Mouse (Mus musculus) heart, adult 2 months (tissue): ENCODE data around the gene Dpep2nb. TPM values are rescaled to one million over a fixed set of nuclear protein-coding genes. Genes with fewer than 3 reads are reported as not detected.
A peak's percentile ranks its signal among the peaks of the same experiment; 100 is the strongest.

Experiments
- DNase-seq, 2 experiments: peaks; one replicate each; pipeline ENCODE4 v3.0.0; 2021
- H3K27ac ChIP-seq: fragments of 200-600 bp; 2 replicates; pipeline ENCODE4 v1.8.1; 2022
- H3K27me3 ChIP-seq: fragments of 200-500 bp; 2 replicates; pipeline ENCODE4 v1.6.1; 2012; ENCODE audit warnings: mild to moderate bottlenecking, low read length, inconsistent platforms, mixed read lengths; ENCODE audit not compliant: control insufficient read depth, insufficient read depth
- H3K36me3 ChIP-seq: fragments of 200-500 bp; 2 replicates; pipeline ENCODE4 v1.6.1; 2012; ENCODE audit warnings: low read length, inconsistent platforms; ENCODE audit not compliant: control insufficient read depth, insufficient read depth
- H3K4me1 ChIP-seq: fragments of 200-500 bp; 2 replicates; pipeline ENCODE4 v1.6.1; 2011; ENCODE audit warnings: low read length; ENCODE audit not compliant: control insufficient read depth, insufficient read depth
- H3K4me3 ChIP-seq: fragments of 200-600 bp; 2 replicates; pipeline ENCODE4 v1.8.1; 2022
- H3K79me2 ChIP-seq: fragments of 200-500 bp; replicated peaks from 2 replicates; pipeline ENCODE4 v1.6.1; 2012; ENCODE audit warnings: mild to moderate bottlenecking, inconsistent platforms, low read length, moderate library complexity, mixed read lengths; ENCODE audit not compliant: control insufficient read depth, insufficient read depth
- H3K9ac ChIP-seq: fragments of 200-500 bp; 2 replicates; pipeline ENCODE4 v1.6.1; 2012; ENCODE audit warnings: low read depth, mild to moderate bottlenecking, control low read depth, inconsistent platforms, low read length, mixed read lengths
- CTCF ChIP-seq: fragments of 200-600 bp; IDR thresholded peaks from 2 replicates; pipeline ENCODE4 v1.8.1; 2022; ENCODE audit warnings: antibody characterized with exemption, mild to moderate bottlenecking, moderate library complexity
- EP300 ChIP-seq: fragments of 200-500 bp; IDR thresholded peaks from 2 replicates; pipeline ENCODE4 v1.6.1; 2011; ENCODE audit warnings: low read depth, low read length, control low read depth; ENCODE audit not compliant: insufficient read depth
- POLR2A ChIP-seq: fragments of 200-500 bp; IDR thresholded peaks from 2 replicates; pipeline ENCODE4 v1.6.1; 2011; ENCODE audit warnings: mild to moderate bottlenecking, low read depth, low read length, control low read depth; ENCODE audit not compliant: insufficient read depth
- WGBS: fragments of 180-500 bp; shearing (Covaris S2); methylation state at CpG from one replicate; pipeline ENCODE4 v1.1.7; 2018; 5-methylcytosine and 5-hydroxymethylcytosine counted together
- intact Hi-C: fragments of 180-260 bp; cut with DNase I; formaldehyde crosslinking; loops from one replicate; pipeline ENCODE4 v1.15.1; 2025
- microRNA-seq, 2 experiments: library from miRNA; unstranded; fragments of <30 nt; microRNA quantifications; one replicate each; pipeline ENCODE4 v1.2.0; 2021
- polyA plus RNA-seq: library from polyadenylated mRNA; depleted of rRNA; stranded (reverse); fragments of >200 nt; gene quantifications from 2 replicates; pipeline ENCODE4 v1.2.3, GENCODE M21; 2012; rRNA removed
- total RNA-seq, 2 experiments: library from RNA; stranded (reverse); gene quantifications; 2 replicates each; pipeline ENCODE4 v1.2.3; 2021

Dpep2nb gene
- total and polyA plus RNA-seq, 3 experiments, result not detected

DNA sequence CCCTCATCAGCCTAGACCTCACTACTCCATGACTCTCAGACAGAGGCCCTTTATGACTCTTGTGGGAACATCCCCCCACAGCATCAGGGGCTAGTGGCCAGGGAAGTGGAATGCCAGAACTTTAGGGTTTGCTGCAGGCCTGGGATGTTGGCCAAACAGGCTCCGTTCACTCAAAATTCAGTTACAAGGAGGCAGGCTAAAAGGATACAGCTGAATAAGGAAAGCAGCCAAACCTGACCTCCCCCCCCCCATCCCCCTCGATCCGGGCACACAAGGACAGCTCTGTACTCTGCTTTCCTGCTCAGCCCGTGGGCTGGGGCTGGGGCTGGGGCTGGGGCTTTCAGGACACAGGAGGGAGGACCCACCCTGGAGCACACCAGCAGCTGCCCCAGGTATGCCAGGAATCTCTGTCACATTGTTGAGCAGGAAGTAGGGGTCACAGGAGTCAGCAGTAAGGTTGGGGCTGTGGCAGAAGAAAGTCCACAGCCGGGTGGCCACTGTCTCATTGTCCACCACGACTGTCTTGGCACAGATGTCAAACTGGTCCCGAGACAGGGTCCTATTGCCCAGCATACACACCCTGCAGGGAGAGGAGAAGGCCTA is 54.6 kb downstream of the Dpep2nb start:
- no peak for TF ChIP-seq CTCF
- Histone ChIP-seq H3K27ac (peak overlapping the region; percentile 49; the same call in 1 of the 2 replicates), H3K4me3 (no peak overlapping the region), H3K9ac (no peak overlapping the region), H3K27me3 (no peaks in the 10 kb centered on the region), H3K79me2 (no peaks in the 10 kb centered on the region), H3K4me1 (peaks cover 9% of the 10 kb centered on the region), H3K36me3 (no peaks in the 10 kb centered on the region)
- DNase-seq, result peak in 1 of 2 experiments; percentile 51
- 6% methylated on average over 7 of the region's 7 CpGs for WGBS
- intact Hi-C loops, result no loop called here

DNA sequence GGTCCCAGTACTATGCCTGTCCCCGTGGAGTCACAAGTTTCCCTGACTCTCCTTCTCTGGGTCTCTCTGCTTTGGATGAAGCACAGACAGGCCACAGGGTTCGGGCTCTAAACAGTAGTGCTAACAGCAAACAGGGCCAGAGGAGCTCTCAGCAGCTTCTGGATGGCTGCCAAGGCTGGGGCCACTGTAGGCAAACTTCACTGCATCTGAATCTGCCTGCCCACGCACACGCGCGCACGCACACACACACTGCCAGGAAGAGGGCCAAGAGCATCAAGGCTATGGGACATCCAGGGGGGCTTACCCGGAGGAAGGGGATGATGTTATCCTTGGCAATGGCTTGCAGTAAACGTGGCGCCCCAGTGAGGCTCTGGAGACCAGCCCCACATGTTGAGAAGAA is 56.4 kb downstream of the Dpep2nb start:
- Histone ChIP-seq H3K36me3 (no peaks in the 10 kb centered on the region), H3K27me3 (no peaks in the 10 kb centered on the region), H3K79me2 (no peaks in the 10 kb centered on the region), H3K9ac (no peak overlapping the region), H3K4me1 (peaks cover 9% of the 10 kb centered on the region), H3K4me3 (no peak overlapping the region), H3K27ac (no peak overlapping the region)
- WGBS, result 40% methylated on average over 10 of the region's 10 CpGs
- peak in 1 of 2 experiments; percentile 40 for DNase-seq
- TF ChIP-seq CTCF (no peak), POLR2A (no peak), EP300 (no peak)
- intact Hi-C loops, result no loop called here

Small RNA genes lying within 50 kb of the gene (microRNA-seq; reads per million reads assigned to microRNA genes)
- gene Mir7074, result 0 to 0.56 reads per million in 2 experiments

Other genes starting within 250 kb of the Dpep2nb start
- 1 to 10 TPM; 3.7 TPM for gene Gfod2, start 247.3 kb downstream of the Dpep2nb start, total RNA-seq
- 2.3 and 3.0 TPM in 2 replicates for gene Gfod2, start 247.3 kb downstream of the Dpep2nb start, polyA plus RNA-seq
- gene Ranbp10, start 178.6 kb downstream of the Dpep2nb start, total RNA-seq, result 10 to 100 TPM; 18.0 to 18.5 TPM
- 20.0 and 22.3 TPM in 2 replicates for gene Ranbp10, start 178.6 kb downstream of the Dpep2nb start, polyA plus RNA-seq
- not detected for gene Tsnaxip1, start 178.2 kb downstream of the Dpep2nb start, total RNA-seq
- 0.20 TPM in 1 of 2 replicates, not detected in the other for gene Tsnaxip1, start 178.2 kb downstream of the Dpep2nb start, polyA plus RNA-seq
- gene Cenpt, start 152.7 kb downstream of the Dpep2nb start, total RNA-seq, result 1 to 10 TPM; 2.3 to 2.7 TPM
- 6.0 and 6.4 TPM in 2 replicates for gene Cenpt, start 152.7 kb downstream of the Dpep2nb start, polyA plus RNA-seq
- gene Thap11, start 150.8 kb downstream of the Dpep2nb start, total RNA-seq, result 10 to 100 TPM; 26.8 to 30.1 TPM
- gene Thap11, start 150.8 kb downstream of the Dpep2nb start, polyA plus RNA-seq, result 33.0 and 42.2 TPM in 2 replicates
- 10 to 100 TPM; 35.5 to 39.8 TPM for gene Nutf2, start 145.4 kb downstream of the Dpep2nb start, total RNA-seq
- gene Nutf2, start 145.4 kb downstream of the Dpep2nb start, polyA plus RNA-seq, result 56.1 and 67.7 TPM in 2 replicates
- gene Edc4, start 125.1 kb downstream of the Dpep2nb start, total RNA-seq, result 10 to 100 TPM; 23.2 to 25.4 TPM
- 42.4 and 47.6 TPM in 2 replicates for gene Edc4, start 125.1 kb downstream of the Dpep2nb start, polyA plus RNA-seq
- under 1 TPM; 0.41 to 0.57 TPM for gene Nrn1l, start 112.4 kb downstream of the Dpep2nb start, total RNA-seq
- gene Nrn1l, start 112.4 kb downstream of the Dpep2nb start, polyA plus RNA-seq, result 1.0 and 1.6 TPM in 2 replicates
- gene Pskh1, start 105.5 kb downstream of the Dpep2nb start, total RNA-seq, result 10 to 100 TPM; 16.5 to 20.8 TPM
- 28.7 and 39.7 TPM in 2 replicates for gene Pskh1, start 105.5 kb downstream of the Dpep2nb start, polyA plus RNA-seq
- under 1 TPM in 1 of 2 experiments, not detected in 1; 0.32 TPM for gene Ctrl, start 72.1 kb downstream of the Dpep2nb start, total RNA-seq
- 0.88 and 1.9 TPM in 2 replicates for gene Ctrl, start 72.1 kb downstream of the Dpep2nb start, polyA plus RNA-seq
- 10 to 100 TPM; 58.1 to 68.1 TPM for gene Psmb10, start 67.5 kb downstream of the Dpep2nb start, total RNA-seq
- 95.9 and 96.5 TPM in 2 replicates for gene Psmb10, start 67.5 kb downstream of the Dpep2nb start, polyA plus RNA-seq
- under 1 TPM; 0.70 to 0.84 TPM for gene Lcat, start 62.6 kb downstream of the Dpep2nb start, total RNA-seq
- gene Lcat, start 62.6 kb downstream of the Dpep2nb start, polyA plus RNA-seq, result 3.9 and 4.1 TPM in 2 replicates
- gene Slc12a4, start 39.9 kb downstream of the Dpep2nb start, total RNA-seq, result 10 to 100 TPM; 35.0 to 38.1 TPM
- 54.6 and 73.4 TPM in 2 replicates for gene Slc12a4, start 39.9 kb downstream of the Dpep2nb start, polyA plus RNA-seq
- gene Dpep3, start 26.5 kb downstream of the Dpep2nb start, total RNA-seq, result not detected
- gene Dpep3, start 26.5 kb downstream of the Dpep2nb start, polyA plus RNA-seq, result 0.23 and 0.26 TPM in 2 replicates
- 1 to 10 TPM; 9.1 to 9.4 TPM for gene Dus2, start 14.6 kb downstream of the Dpep2nb start, total RNA-seq
- gene Dus2, start 14.6 kb downstream of the Dpep2nb start, polyA plus RNA-seq, result 7.8 and 11.9 TPM in 2 replicates
- 10 to 100 TPM in 1 of 2 experiments, 1 to 10 TPM in 1; 9.2 to 10.0 TPM for gene Ddx28, start 5.9 kb upstream of the Dpep2nb start, total RNA-seq
- gene Ddx28, start 5.9 kb upstream of the Dpep2nb start, polyA plus RNA-seq, result 5.7 and 6.3 TPM in 2 replicates
- 10 to 100 TPM; 18.9 to 19.2 TPM for gene Nfatc3, start 52.9 kb upstream of the Dpep2nb start, total RNA-seq
- 12.2 and 21.8 TPM in 2 replicates for gene Nfatc3, start 52.9 kb upstream of the Dpep2nb start, polyA plus RNA-seq
- under 1 TPM; 0.31 to 0.52 TPM for gene Esrp2, start 131.0 kb upstream of the Dpep2nb start, total RNA-seq
- gene Esrp2, start 131.0 kb upstream of the Dpep2nb start, polyA plus RNA-seq, result 0.29 and 1.1 TPM in 2 replicates
- gene Pla2g15, start 144.4 kb upstream of the Dpep2nb start, total RNA-seq, result 1 to 10 TPM; 6.5 to 8.6 TPM
- gene Pla2g15, start 144.4 kb upstream of the Dpep2nb start, polyA plus RNA-seq, result 8.0 and 8.4 TPM in 2 replicates
- 10 to 100 TPM; 10.2 to 10.8 TPM for gene Slc7a6, start 162.9 kb upstream of the Dpep2nb start, total RNA-seq
- gene Slc7a6, start 162.9 kb upstream of the Dpep2nb start, polyA plus RNA-seq, result 14.7 and 17.4 TPM in 2 replicates
- gene Slc7a6os, start 205.0 kb upstream of the Dpep2nb start, total RNA-seq, result 10 to 100 TPM in 1 of 2 experiments, 1 to 10 TPM in 1; 9.6 to 10.7 TPM
- 7.1 and 8.8 TPM in 2 replicates for gene Slc7a6os, start 205.0 kb upstream of the Dpep2nb start, polyA plus RNA-seq
- 10 to 100 TPM; 22.9 to 26.3 TPM for gene Prmt7, start 205.0 kb upstream of the Dpep2nb start, total RNA-seq
- 21.7 and 32.5 TPM in 2 replicates for gene Prmt7, start 205.0 kb upstream of the Dpep2nb start, polyA plus RNA-seq